Mouse (Mus musculus) ES-Bruce4 (cell line): ENCODE results near the gene Ndufv3. TPM values are rescaled to one million over a fixed set of nuclear protein-coding genes. Genes with fewer than 3 reads are reported as not detected.

Source experiments
- H3K27ac ChIP-seq: 2 replicates; pipeline ENCODE4 v1.5.1; 2012; ENCODE audit warnings: low read length, inconsistent platforms; ENCODE audit not compliant: insufficient read depth
- H3K27me3 ChIP-seq: 2 replicates; pipeline ENCODE4 v1.6.1; 2012; ENCODE audit warnings: mild to moderate bottlenecking, low read length, inconsistent platforms; ENCODE audit not compliant: control insufficient read depth, poor library complexity, insufficient read depth, severe bottlenecking
- H3K36me3 ChIP-seq: 2 replicates; pipeline ENCODE4 v1.6.1; 2012; ENCODE audit warnings: inconsistent platforms, mild to moderate bottlenecking, low read length, moderate library complexity; ENCODE audit not compliant: control insufficient read depth, poor library complexity, insufficient read depth, severe bottlenecking
- H3K4me1 ChIP-seq: one replicate; pipeline ENCODE4 v1.8.1; 2011; ENCODE audit warnings: low read length; ENCODE audit not compliant: control insufficient read depth, insufficient read depth
- H3K4me3 ChIP-seq: 2 replicates; pipeline ENCODE4 v1.5.1; 2011; ENCODE audit warnings: low read depth, mild to moderate bottlenecking, low read length
- H3K9ac ChIP-seq: 2 replicates; pipeline ENCODE4 v1.6.1; 2012; ENCODE audit warnings: low read depth, mild to moderate bottlenecking, inconsistent platforms; ENCODE audit not compliant: poor library complexity, severe bottlenecking
- H3K9me3 ChIP-seq: replicated peaks from 2 replicates; pipeline ENCODE4 v1.6.1; 2012; ENCODE audit warnings: mild to moderate bottlenecking, low read length, inconsistent platforms; ENCODE audit not compliant: control insufficient read depth, poor library complexity, insufficient read depth, severe bottlenecking
- CTCF ChIP-seq: IDR thresholded peaks from one replicate; pipeline ENCODE4 v1.8.1; 2011; ENCODE audit warnings: low read depth, low read length
- EP300 ChIP-seq: IDR thresholded peaks from 2 replicates; pipeline ENCODE4 v1.6.1; 2011; ENCODE audit warnings: low read depth, low read length; ENCODE audit not compliant: insufficient read depth
- POLR2A ChIP-seq: IDR thresholded peaks from one replicate; pipeline ENCODE4 v1.8.1; 2011; ENCODE audit warnings: low read length; ENCODE audit not compliant: insufficient read depth
- polyA plus RNA-seq: library from polyadenylated mRNA; stranded (reverse); fragments of >200 nt; gene quantifications from 2 replicates; pipeline ENCODE4 v1.2.4, GENCODE M21; 2011; ENCODE audit warnings: low read depth; ENCODE audit not compliant: missing spikeins, insufficient read depth, insufficient read length

The Ndufv3 gene
- polyA plus RNA-seq, 1 experiment = 116 TPM

DNA sequence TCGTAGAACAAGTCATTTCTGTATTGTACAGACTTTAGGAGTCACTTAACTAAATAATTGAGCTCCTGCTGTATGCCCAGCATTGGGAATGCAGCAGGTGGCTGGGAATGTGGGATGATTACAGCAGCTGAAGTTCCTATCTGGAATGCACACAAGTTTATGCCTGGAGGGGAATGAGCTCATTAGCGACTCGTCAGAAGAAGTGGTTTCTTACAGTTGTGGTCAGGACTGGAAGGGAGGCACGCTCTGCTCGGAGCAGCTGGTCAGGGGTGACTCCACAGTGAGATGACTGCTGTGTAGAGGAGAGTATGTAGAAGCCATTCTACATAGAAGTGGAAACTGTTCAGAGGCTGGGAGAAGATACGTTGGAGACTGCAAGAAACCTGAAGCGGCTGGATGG, 54.7 kb downstream of the Ndufv3 start:
- TF ChIP-seq CTCF (no peak), EP300 (no peak), POLR2A (no peak)
- Histone ChIP-seq H3K9me3 (no peaks in the 10 kb centered on the region), H3K4me3 (no peak overlapping the region), H3K36me3 (no peaks in the 10 kb centered on the region), H3K4me1 (peaks cover 7% of the 10 kb centered on the region), H3K27me3 (no peaks in the 10 kb centered on the region), H3K27ac (no peak overlapping the region), H3K9ac (no peak overlapping the region)

DNA sequence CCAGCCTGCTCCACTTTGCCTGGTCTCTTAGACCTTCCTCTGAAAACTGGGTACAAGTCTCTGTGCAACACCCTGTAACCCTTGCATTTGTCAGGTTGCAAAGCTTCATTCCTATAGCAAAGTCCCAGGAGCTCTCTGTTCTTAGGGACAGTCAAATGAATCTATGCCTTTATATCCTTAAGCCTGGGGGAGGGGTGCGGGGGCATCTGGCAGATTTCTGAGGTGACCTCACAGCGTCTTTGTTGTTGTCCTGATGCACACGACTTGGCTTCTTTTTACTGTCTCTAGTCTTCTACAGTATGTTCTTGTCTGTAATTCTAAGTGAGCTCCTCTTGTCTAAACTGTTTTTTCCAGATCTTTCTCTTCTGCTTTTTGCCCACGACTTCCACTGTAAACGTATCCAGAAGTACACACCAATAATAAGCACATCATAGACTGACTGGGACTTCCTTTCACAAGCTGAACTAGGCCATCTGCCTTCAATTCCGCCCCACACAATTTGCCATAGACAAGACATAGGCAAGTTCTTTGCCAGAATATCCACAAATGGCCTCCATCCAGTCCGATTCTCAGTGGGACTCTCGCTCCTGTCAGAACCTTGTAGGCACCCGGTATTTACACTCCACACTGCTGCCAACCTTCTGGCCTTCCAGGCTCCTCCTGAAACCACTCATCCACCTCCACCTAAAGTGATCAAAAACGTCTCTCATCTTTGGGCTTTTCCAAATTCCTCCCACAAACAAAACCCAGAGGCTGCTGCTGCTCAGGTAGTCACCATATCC, 56.7 kb downstream of the Ndufv3 start:
- TF ChIP-seq EP300 (no peak), POLR2A (no peak), CTCF (no peak)
- no peaks in the 10 kb centered on the region for H3K9me3 ChIP-seq

DNA sequence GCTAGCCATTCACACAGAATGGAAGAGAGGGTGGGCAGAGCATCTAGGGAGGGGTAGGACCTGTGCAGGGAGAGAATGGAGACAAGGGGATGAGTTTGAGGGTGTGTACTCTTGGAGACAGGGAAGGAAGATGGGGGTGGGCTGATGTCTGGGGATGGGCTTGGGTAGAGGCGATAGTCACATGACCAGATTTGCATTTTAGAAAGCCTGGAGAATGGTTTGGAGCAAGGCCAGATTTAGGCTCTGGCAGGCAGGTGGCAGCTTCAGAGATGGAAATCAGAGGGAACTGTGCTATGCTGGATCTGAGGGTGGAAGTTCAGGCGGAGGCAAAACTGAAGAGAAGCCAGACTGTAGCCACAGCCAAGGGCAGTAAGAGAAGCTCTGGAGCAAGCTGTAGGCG, 60.4 kb downstream of the Ndufv3 start:
- H3K27me3 ChIP-seq = no peaks in the 10 kb centered on the region
- no peak for TF ChIP-seq CTCF
- TF ChIP-seq POLR2A = no peak
- peak; percentile 61; the same call in 1 of the 2 replicates for TF ChIP-seq EP300
- no peaks in the 10 kb centered on the region for H3K36me3 ChIP-seq
- no peak overlapping the region for H3K9ac ChIP-seq
- peak overlapping the region; percentile 87 for H3K27ac ChIP-seq
- H3K9me3 ChIP-seq = no peaks in the 10 kb centered on the region
- H3K4me1 ChIP-seq = peaks cover 19% of the 10 kb centered on the region
- H3K4me3 ChIP-seq = no peak overlapping the region

More for the DNA sequence above, 56.7 kb downstream of the Ndufv3 start:
- Histone ChIP-seq H3K27me3 (no peaks in the 10 kb centered on the region), H3K36me3 (no peaks in the 10 kb centered on the region), H3K27ac (peak overlapping the region; percentile 51; the same call in 1 of the 2 replicates), H3K4me3 (no peak overlapping the region), H3K9ac (no peak overlapping the region), H3K4me1 (peaks cover 11% of the 10 kb centered on the region)

Other genes with a start within 250 kb of the Ndufv3 start
- 11.3 and 11.5 TPM in 2 replicates for gene Rsph1, start 242.7 kb upstream of the Ndufv3 start, polyA plus RNA-seq
- 13.4 and 14.6 TPM in 2 replicates for gene Slc37a1, start 233.3 kb upstream of the Ndufv3 start, polyA plus RNA-seq
- 11.0 and 12.1 TPM in 2 replicates for gene Pde9a, start 133.9 kb upstream of the Ndufv3 start, polyA plus RNA-seq
- gene Wdr4, start 135 bp upstream of the Ndufv3 start, polyA plus RNA-seq = 24.0 and 25.0 TPM in 2 replicates
- 42.7 and 52.9 TPM in 2 replicates for gene Pknox1, start 44.6 kb downstream of the Ndufv3 start, polyA plus RNA-seq
- gene Cbs, start 117.1 kb downstream of the Ndufv3 start, polyA plus RNA-seq = 19.5 and 32.8 TPM in 2 replicates
- 461 and 463 TPM in 2 replicates for gene U2af1, start 138.8 kb downstream of the Ndufv3 start, polyA plus RNA-seq
- not detected in 2 replicates for gene Cryaa, start 157.7 kb downstream of the Ndufv3 start, polyA plus RNA-seq